Mouse (Mus musculus) layer of hippocampus, adult 9-10 months (tissue): ENCODE data around the gene Amer2.

ENCODE experiments used
- DNase-seq: peaks from one replicate; pipeline ENCODE4 v3.0.0; 2022; ENCODE audit warnings: low spot score

Amer2 gene

GRCm38 (mm10) chr14:60386591-60387501 lies 13.8 kb downstream of the Amer2 start:
- DNase-seq, result no peak

- no peak for DNase-seq
Measured at GRCm38 (mm10) chr14:60388332-60388731, 15.3 kb downstream of the Amer2 start.

GRCm38 (mm10) chr14:60392202-60392601 lies 19.1 kb downstream of the Amer2 start:
- DNase-seq, result no peak

- no peak for DNase-seq
Measured at GRCm38 (mm10) chr14:60397321-60397720, 24.3 kb downstream of the Amer2 start.

GRCm38 (mm10) chr14:60398861-60399260 lies 25.8 kb downstream of the Amer2 start:
- DNase-seq, result no peak

GRCm38 (mm10) chr14:60403228-60403627 lies 30.2 kb downstream of the Amer2 start:
- no peak for DNase-seq

GRCm38 (mm10) chr14:60405829-60406228 lies 32.8 kb downstream of the Amer2 start:
- DNase-seq, result no peak

GRCm38 (mm10) chr14:60406543-60406942 lies 33.5 kb downstream of the Amer2 start:
- DNase-seq, result no peak

GRCm38 (mm10) chr14:60407319-60407718 lies 34.3 kb downstream of the Amer2 start:
- DNase-seq, result no peak

GRCm38 (mm10) chr14:60409702-60410491 lies 36.8 kb downstream of the Amer2 start:
- no peak for DNase-seq

GRCm38 (mm10) chr14:60411229-60411628 lies 38.2 kb downstream of the Amer2 start:
- DNase-seq, result no peak

GRCm38 (mm10) chr14:60414691-60415090 lies 41.6 kb downstream of the Amer2 start:
- DNase-seq, result peak; percentile 69

GRCm38 (mm10) chr14:60417924-60418323 lies 44.9 kb downstream of the Amer2 start:
- no peak for DNase-seq

GRCm38 (mm10) chr14:60422920-60423319 lies 49.9 kb downstream of the Amer2 start:
- no peak for DNase-seq

GRCm38 (mm10) chr14:60424174-60424573 lies 51.1 kb downstream of the Amer2 start:
- no peak for DNase-seq

- DNase-seq, result no peak
Measured at GRCm38 (mm10) chr14:60425553-60425952, 52.5 kb downstream of the Amer2 start.

- no peak for DNase-seq
Measured at GRCm38 (mm10) chr14:60427896-60428295, 54.8 kb downstream of the Amer2 start.

GRCm38 (mm10) chr14:60429513-60429912 lies 56.5 kb downstream of the Amer2 start:
- no peak for DNase-seq

- DNase-seq, result no peak
Measured at GRCm38 (mm10) chr14:60431515-60431914, 58.5 kb downstream of the Amer2 start.

- DNase-seq, result no peak
Measured at GRCm38 (mm10) chr14:60432136-60432535, 59.1 kb downstream of the Amer2 start.

- no peak for DNase-seq
Measured at GRCm38 (mm10) chr14:60435515-60435914, 62.5 kb downstream of the Amer2 start.

- DNase-seq, result no peak
Measured at GRCm38 (mm10) chr14:60436364-60436763, 63.3 kb downstream of the Amer2 start.
